Mouse (Mus musculus): Measurements from ENCODE around the gene Cars. TPM values are rescaled to one million over a fixed set of nuclear protein-coding genes. Genes with fewer than 3 reads are reported as not detected.
A peak's percentile ranks its signal among the peaks of the same experiment; 100 is the strongest.
"Not testable (repeated sequence)": the region's sequence is repeated elsewhere in the genome, so short reads cannot be mapped to it uniquely, and the experiment has no call there.

The Cars gene
- polyA plus RNA-seq (2016; fragmentation: Nextera tagmentation; extraction: Ambion mirVana) = 59.3 and 61.2 TPM in 2 replicates

DNA sequence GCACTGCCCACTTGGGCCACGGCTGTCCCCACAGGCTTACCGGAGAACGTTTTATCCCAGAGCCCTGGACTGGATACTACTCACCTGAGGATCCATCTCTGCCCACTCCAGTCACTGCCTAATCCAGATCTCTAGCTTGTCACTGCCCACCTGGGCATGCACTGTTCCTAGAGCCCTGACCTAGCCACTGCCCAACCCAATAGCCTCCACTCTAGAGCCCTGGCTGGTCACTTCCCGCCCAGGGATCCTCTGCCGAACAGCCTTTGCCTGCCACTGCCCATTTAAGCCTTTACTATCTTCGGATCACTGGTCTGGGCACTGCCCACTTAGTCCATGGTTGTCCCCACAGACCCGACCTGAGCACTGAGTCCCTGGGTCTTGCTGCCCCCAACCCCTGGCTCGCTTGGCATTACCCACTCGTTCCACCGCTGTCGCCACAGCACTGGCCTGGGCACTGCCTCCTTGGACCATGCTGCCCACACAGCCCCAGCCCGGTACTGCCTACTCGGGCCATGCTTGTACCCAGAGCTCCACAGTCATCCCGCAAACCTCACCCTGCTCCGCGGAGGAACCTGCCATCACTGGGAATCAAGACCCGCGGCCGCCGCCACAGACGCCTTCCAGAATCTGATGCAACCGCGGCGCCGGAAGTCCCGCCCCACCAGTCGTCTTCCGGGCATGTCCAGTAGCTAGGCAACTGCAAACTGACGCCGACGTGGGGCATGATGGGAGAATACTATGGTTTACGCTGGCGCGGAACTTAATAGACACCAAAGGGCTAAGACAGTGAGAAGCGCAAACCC, at the start of gene Cars:
Gene Cars (minus strand): TSS at position 663 of the 803 bp plus-strand sequence.
- no peak within 1 kb of the TSS for H3K27ac ChIP-seq
- 2% methylated on average over 35 of the region's 35 CpGs for WGBS

DNA sequence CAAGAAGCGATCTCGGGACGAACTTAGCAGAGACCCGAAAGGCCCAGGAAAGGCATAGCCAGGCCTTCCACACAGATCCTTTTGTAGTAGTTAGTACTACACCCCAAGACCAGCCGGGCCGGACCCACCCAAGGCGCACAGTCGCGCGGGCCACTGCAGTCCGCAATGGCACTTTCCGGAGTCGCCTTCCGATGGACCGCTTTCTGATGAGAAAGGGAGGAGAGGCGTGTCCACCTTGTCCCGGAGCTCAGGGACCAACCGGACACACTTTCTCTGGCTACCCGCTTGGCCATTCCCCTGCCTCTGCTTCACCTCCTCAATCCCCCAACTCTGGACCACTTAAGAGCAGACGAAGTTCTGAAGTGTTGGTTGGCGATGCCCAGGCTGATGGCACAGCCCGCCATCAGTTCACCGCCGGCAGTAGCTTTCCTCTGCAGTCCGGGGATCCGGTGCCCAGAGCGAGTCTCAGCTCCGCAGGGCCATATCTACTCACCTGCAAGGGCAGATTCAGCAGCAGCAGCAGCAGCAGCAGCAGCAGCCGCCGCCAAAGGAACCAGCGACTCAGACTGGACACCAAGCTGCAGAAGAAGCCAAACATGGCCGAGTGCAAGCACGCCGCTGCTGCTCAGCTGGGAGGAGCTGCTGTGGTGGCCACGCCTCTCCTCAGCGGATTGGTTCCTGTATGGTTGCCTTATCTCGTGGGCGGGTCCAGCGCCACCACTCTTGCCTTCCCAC, 49.3 kb upstream of the Cars start, which contains the start of gene Tnfrsf22:
Gene Tnfrsf22 (minus strand): TSS at position 628 of the 735 bp plus-strand sequence.
- Histone ChIP-seq H3K4me2 (replicated peaks) (peak within 1 kb of the TSS; percentile 83), H3K4me3 (peak within 1 kb of the TSS; percentile 69), H3K4me1 (no peaks in the 10 kb centered on the region), H3K9ac (peak within 1 kb of the TSS; percentile 64), H3K27me3 (replicated peaks) (no peaks in the 10 kb centered on the region), H3K36me3 (no peaks in the 10 kb centered on the region), H3K27ac (no peak within 1 kb of the TSS), H3K9me3 (peaks cover 13% of the 10 kb centered on the region)
- 4% methylated on average over 39 of the region's 39 CpGs for WGBS
- ATAC-seq (ENCODE audit: low FRiP score, low read depth) = peak; percentile 94

More for the DNA sequence above, at the start of gene Cars:
- peaks cover 11% of the 10 kb centered on the region for H3K4me1 ChIP-seq
- peak within 1 kb of the TSS; percentile 78 for H3K4me3 ChIP-seq
- peak within 1 kb of the TSS; percentile 83 for H3K9ac ChIP-seq
- peaks cover 11% of the 10 kb centered on the region; the same call in 1 of the 2 replicates for H3K36me3 ChIP-seq
- no peaks in the 10 kb centered on the region for H3K27me3 ChIP-seq (replicated peaks)
- no peaks in the 10 kb centered on the region for H3K9me3 ChIP-seq
- peak; percentile 97 for ATAC-seq (ENCODE audit: low FRiP score, low read depth)
- peak within 1 kb of the TSS; percentile 98 for H3K4me2 ChIP-seq (replicated peaks)

DNA sequence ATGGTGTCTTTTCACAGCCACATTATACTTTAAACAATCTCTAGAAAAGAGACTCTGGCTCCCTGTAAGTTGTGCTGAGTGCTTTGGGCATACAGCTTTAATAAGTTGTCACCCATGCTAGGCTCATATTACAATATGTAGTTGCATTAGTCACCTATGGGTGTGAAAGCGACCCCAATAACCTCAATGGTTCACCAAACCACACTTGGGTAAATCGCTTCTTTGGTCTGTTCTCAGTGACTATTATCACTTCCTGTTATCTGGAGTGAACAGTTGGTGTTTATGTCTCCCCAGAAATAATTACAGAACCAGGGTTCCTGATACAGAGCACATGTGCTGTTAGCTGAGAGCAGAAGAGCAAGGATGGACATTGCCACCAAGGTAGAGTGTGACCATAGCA, 44.1 kb upstream of the Cars start:
- H3K9ac ChIP-seq; ATAC-seq (ENCODE audit: low FRiP score, low read depth); H3K27me3 ChIP-seq (replicated peaks); H3K36me3 ChIP-seq; H3K4me1 ChIP-seq; H3K4me2 ChIP-seq (replicated peaks); H3K4me3 ChIP-seq; H3K9me3 ChIP-seq; H3K27ac ChIP-seq: not testable (repeated sequence)
- 87% methylated on average over 2 of the region's 2 CpGs for WGBS

DNA sequence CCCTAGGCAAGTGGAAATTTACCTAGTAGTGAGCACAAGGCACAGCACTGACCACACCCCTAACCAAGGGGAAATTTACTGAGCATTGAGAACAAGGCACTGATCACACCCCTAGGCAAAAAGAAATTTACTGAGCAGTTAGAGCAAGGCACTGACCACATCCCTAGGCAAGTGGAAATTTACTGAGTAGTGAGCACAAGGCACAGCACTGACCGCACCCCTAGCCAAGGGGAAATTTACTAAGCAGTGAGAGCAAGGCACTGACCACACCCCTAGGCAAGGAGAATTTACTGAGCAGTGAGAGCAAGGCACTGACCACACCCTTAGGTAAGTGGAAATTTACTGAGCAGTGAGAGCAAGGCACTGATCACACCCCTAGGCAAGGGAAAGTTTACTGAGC, 36.8 kb upstream of the Cars start:
- no peaks in the 10 kb centered on the region for H3K4me1 ChIP-seq
- H3K27ac ChIP-seq = no peak overlapping the region
- WGBS = 97% methylated on average over 1 of the region's 1 CpGs
- no peak overlapping the region for H3K4me3 ChIP-seq
- no peaks in the 10 kb centered on the region for H3K36me3 ChIP-seq
- ATAC-seq (ENCODE audit: low FRiP score, low read depth) = no peak
- no peaks in the 10 kb centered on the region for H3K27me3 ChIP-seq (replicated peaks)
- H3K9me3 ChIP-seq = 0 out of 2 replicates have a peak, but pooled peaks cover 5% of the 10 kb centered on the region
- H3K4me2 ChIP-seq (replicated peaks) = no peak overlapping the region
- no peak overlapping the region for H3K9ac ChIP-seq

DNA sequence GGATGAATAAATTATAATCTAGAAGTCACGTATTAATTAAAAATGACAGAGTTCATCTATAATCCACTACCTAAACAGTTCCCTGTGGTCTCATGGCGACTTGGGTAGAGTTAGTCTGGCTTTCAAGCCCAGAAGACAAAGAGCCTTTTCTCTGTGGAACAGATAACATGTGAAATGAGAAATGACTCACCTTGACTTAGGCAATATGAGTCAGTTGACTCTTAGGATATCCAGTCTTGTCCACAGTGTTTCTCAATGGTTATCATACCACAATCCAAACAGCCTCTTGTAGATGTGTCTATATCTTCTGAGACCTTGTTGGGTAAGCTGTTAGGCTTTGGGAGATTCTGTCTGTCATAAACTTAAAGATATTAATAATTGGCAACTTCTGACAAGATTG, 31.6 kb upstream of the Cars start:
- Histone ChIP-seq H3K4me1 (no peaks in the 10 kb centered on the region), H3K36me3 (no peaks in the 10 kb centered on the region), H3K27ac (no peak overlapping the region), H3K9me3 (0 out of 2 replicates have a peak, but pooled peaks cover 5% of the 10 kb centered on the region), H3K27me3 (replicated peaks) (no peaks in the 10 kb centered on the region), H3K4me2 (replicated peaks) (no peak overlapping the region), H3K9ac (no peak overlapping the region), H3K4me3 (no peak overlapping the region)
- ATAC-seq (ENCODE audit: low FRiP score, low read depth) = no peak
- WGBS = 71% methylated on average over 2 of the region's 2 CpGs

DNA sequence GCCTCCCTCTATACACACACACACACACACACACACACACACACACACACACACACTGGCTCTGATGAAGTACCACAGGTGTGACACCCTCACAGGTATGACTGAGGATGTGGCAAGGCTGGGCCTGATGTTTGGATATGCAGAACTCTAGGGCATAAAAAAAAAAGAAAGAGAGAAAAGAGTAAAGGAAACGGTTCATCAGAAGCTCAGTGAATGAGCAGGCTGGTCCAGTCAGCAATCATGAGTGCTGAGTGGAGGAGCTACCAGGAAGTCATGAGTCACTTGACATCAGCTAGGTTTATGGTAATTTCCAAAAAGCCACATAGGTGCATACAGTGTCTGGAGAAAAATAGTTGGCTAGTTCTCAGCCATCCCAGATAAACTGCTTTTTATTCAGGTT, 29.6 kb upstream of the Cars start:
- Histone ChIP-seq H3K27ac (no peak overlapping the region), H3K9ac (no peak overlapping the region), H3K4me2 (replicated peaks) (no peak overlapping the region), H3K4me3 (no peak overlapping the region), H3K9me3 (0 out of 2 replicates have a peak, but pooled peaks cover 5% of the 10 kb centered on the region), H3K4me1 (no peaks in the 10 kb centered on the region), H3K36me3 (no peaks in the 10 kb centered on the region), H3K27me3 (replicated peaks) (no peaks in the 10 kb centered on the region)
- ATAC-seq (ENCODE audit: low FRiP score, low read depth) = no peak
- WGBS = 74% methylated on average over 1 of the region's 1 CpGs

DNA sequence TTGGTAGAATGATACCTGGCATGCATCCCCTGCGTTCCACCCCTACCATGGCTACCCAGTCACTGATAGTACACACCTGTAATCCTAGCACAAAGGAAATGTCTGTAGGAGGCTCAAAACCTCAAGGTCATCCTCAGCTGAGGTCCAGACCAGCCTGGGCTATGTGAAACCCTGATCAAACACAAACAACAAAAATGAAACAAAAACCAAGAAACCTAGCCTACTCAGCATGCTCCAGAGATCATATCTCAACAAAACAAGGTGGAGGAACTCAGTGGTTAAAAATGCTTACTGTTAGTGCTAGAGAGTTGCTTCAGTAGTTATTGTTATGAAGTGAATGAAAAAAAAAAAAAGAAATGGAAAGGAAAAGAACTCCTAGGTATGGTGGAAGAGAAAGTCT, 28.6 kb upstream of the Cars start, which contains the start of gene Tnfrsf26:
Gene Tnfrsf26 (minus strand): TSS at position 183 of the 400 bp plus-strand sequence.
- Histone ChIP-seq H3K36me3 (no peaks in the 10 kb centered on the region), H3K4me3 (no peak within 1 kb of the TSS), H3K4me1 (no peaks in the 10 kb centered on the region), H3K9me3 (0 out of 2 replicates have a peak, but pooled peaks cover 5% of the 10 kb centered on the region), H3K27me3 (replicated peaks) (no peaks in the 10 kb centered on the region), H3K4me2 (replicated peaks) (no peak within 1 kb of the TSS), H3K9ac (no peak within 1 kb of the TSS), H3K27ac (no peak within 1 kb of the TSS)
- WGBS = 96% methylated on average over 1 of the region's 1 CpGs
- no peak for ATAC-seq (ENCODE audit: low FRiP score, low read depth)

DNA sequence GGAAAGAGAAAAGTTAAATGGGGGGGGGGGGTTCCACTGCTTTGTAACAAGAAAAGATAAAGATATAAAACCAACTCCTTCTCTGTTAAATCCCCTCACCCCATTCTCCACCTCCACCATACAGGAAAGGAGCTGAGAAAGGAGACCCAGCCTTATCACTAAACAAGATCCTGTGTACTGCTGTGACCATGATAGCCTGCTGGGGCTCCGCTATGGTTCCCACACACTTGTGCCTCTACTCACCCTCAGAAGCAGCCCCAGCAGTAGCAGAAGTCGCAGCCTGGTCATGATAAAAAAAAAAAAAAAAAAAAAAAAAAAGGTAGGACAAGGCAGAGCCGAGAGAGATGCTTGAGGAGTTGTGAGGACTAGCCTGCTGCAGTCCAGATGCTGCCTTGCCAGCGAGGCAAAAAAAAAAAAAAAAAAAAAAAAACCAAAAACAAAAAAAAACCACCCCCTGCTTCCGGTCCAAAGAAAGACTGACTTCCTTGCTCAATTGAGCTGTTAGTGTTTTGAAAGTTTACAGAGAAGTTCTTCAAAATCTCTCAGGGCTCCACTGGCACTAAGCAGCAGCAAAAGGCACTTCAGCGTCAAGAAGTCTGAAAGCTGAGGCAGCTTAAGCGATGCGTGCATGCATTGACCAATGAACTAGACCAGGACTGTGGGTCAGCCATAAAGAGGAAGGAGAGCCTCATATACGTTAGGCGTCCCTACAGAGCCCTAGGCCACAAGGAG, 27.8 kb upstream of the Cars start:
- H3K4me1 ChIP-seq = no peaks in the 10 kb centered on the region
- no peak overlapping the region for H3K4me3 ChIP-seq
- H3K4me2 ChIP-seq (replicated peaks) = no peak overlapping the region
- H3K27ac ChIP-seq = no peak overlapping the region
- H3K9ac ChIP-seq = no peak overlapping the region
- no peaks in the 10 kb centered on the region for H3K36me3 ChIP-seq
- no peaks in the 10 kb centered on the region for H3K27me3 ChIP-seq (replicated peaks)
- H3K9me3 ChIP-seq = no peaks in the 10 kb centered on the region
- WGBS = 63% methylated on average over 10 of the region's 10 CpGs
- no peak for ATAC-seq (ENCODE audit: low FRiP score, low read depth)

DNA sequence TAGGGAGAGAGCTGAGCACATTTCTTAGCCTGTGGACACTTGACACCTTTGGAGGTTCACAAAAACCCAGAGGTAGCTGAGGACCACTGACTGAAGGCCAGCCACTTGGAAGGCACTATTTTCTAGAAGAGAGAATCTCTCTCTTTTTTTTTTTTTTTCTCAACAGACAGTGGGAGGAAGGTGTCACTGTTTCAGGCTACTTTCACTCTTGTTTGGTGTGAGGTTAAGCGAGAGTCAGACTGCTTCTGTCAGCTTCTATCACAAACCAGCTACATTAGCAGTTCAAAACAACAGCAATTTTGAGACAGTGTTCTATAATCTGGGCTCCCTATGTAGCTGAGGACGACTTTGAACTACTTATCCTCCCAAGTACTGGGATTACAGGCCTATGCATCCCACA, 26.3 kb upstream of the Cars start:
- Histone ChIP-seq H3K4me2 (replicated peaks) (no peak overlapping the region), H3K27me3 (replicated peaks) (no peaks in the 10 kb centered on the region), H3K9me3 (no peaks in the 10 kb centered on the region), H3K4me3 (no peak overlapping the region), H3K27ac (no peak overlapping the region), H3K4me1 (no peaks in the 10 kb centered on the region), H3K9ac (no peak overlapping the region), H3K36me3 (no peaks in the 10 kb centered on the region)
- ATAC-seq (ENCODE audit: low FRiP score, low read depth) = no peak
- 64% methylated on average over 2 of the region's 2 CpGs for WGBS

DNA sequence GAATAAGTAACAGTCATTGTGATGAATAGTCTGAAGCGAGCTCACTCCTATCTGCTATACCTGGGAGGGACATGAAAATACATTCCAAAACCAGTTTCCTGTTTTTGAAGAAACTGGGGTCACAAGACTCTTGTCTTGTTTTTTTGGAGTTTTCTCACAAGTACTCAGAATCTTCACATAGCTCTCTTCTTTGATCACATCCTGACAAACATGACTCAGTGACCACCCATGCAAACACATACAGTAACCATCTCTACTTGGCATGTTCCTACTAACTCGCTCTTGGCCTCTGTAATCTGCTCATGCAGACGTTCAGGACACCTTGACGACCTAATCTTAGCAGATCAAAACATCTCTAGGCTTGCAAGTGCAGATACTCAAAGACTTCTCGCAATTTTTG, 25.3 kb upstream of the Cars start:
- Histone ChIP-seq H3K4me3 (no peak overlapping the region), H3K9ac (no peak overlapping the region), H3K27ac (no peak overlapping the region), H3K9me3 (no peaks in the 10 kb centered on the region), H3K36me3 (no peaks in the 10 kb centered on the region), H3K4me2 (replicated peaks) (no peak overlapping the region), H3K27me3 (replicated peaks) (no peaks in the 10 kb centered on the region), H3K4me1 (no peaks in the 10 kb centered on the region)
- no peak for ATAC-seq (ENCODE audit: low FRiP score, low read depth)
- WGBS = 70% methylated on average over 5 of the region's 5 CpGs

DNA sequence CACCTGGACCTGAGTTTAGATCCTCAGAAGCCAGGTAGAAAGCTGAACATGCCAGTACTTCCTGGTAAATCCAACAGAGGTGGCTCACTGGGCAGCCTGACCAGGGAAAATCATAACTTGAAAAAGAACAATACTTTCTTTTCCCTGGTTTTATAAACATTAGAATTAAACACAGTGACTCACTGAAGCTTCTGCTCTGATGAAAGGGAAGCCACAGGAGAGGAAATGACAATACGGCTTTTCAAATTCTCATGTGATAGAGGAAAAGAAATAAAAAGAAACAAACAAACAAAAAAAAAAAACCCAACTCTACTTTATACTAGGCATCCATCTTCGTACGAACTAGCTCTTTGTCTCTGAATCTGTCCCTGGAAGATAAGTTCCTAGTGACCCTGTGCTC, 24.7 kb upstream of the Cars start:
- 87% methylated on average over 3 of the region's 3 CpGs for WGBS
- ATAC-seq (ENCODE audit: low FRiP score, low read depth) = no peak
- no peak overlapping the region for H3K9ac ChIP-seq

DNA sequence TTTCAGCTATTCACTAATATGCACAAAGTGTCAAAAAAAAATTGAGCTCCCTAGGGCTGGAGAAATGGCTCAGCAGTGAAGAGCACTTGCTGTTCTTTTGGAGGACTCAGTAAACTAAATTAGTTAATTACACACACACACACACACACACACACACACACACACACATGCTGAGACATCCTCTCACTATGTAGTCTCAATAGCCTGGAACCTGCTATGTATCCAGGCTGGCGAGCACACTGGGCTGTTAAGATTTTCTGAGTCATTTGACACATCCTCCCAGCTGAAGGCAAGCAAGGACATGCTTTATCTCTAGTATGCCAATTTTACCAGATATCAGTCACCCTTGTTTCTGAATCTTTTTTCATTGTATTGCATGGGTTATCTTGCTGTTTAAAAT, 21.1 kb upstream of the Cars start:
- no peak for ATAC-seq (ENCODE audit: low FRiP score, low read depth)
- H3K4me3 ChIP-seq = no peak overlapping the region
- WGBS = 65% methylated on average over 1 of the region's 1 CpGs
- no peaks in the 10 kb centered on the region for H3K27me3 ChIP-seq (replicated peaks)
- H3K4me2 ChIP-seq (replicated peaks) = no peak overlapping the region
- H3K27ac ChIP-seq = no peak overlapping the region
- no peaks in the 10 kb centered on the region for H3K36me3 ChIP-seq
- no peaks in the 10 kb centered on the region; the same call in 1 of the 2 replicates for H3K9me3 ChIP-seq
- H3K9ac ChIP-seq = no peak overlapping the region
- H3K4me1 ChIP-seq = no peaks in the 10 kb centered on the region

More for the DNA sequence above, 24.7 kb upstream of the Cars start:
- no peak overlapping the region for H3K4me3 ChIP-seq
- no peaks in the 10 kb centered on the region for H3K36me3 ChIP-seq
- H3K27me3 ChIP-seq (replicated peaks) = no peaks in the 10 kb centered on the region
- H3K9me3 ChIP-seq = no peaks in the 10 kb centered on the region
- no peaks in the 10 kb centered on the region for H3K4me1 ChIP-seq
- H3K4me2 ChIP-seq (replicated peaks) = no peak overlapping the region
- H3K27ac ChIP-seq = no peak overlapping the region
